Mouse (Mus musculus) CH12.LX (cell line): ENCODE results near the gene Rnf43. TPM values are rescaled to one million over a fixed set of nuclear protein-coding genes. Genes with fewer than 3 reads are reported as not detected.

Experiments used
- DNase-seq: peaks from one replicate; pipeline ENCODE4 v3.0.0-alpha.2; 2013; ENCODE audit errors: extremely low read depth
- H3K27ac ChIP-seq: 2 replicates; pipeline ENCODE4 v1.5.1; 2012; ENCODE audit warnings: low read depth, mild to moderate bottlenecking, control low read depth, moderate library complexity; ENCODE audit not compliant: insufficient read depth
- H3K27me3 ChIP-seq: replicated peaks from 2 replicates; pipeline ENCODE3; 2012; ENCODE audit warnings: inconsistent platforms
- H3K36me3 ChIP-seq, 2 experiments: replicated peaks in 1 of 2; 2 replicates each; pipeline versions ENCODE3 to v1.6.1; 2012; ENCODE audit warnings: inconsistent platforms in 1 of 2, low read length in 1 of 2, mild to moderate bottlenecking in 1 of 2, mixed read lengths in 1 of 2, moderate library complexity in 1 of 2; ENCODE audit not compliant: control insufficient read depth in 1 of 2, insufficient read depth in 1 of 2
- H3K4me1 ChIP-seq, 2 experiments: 2 replicates each; pipeline ENCODE4 v1.6.1; 2012; ENCODE audit warnings: inconsistent platforms in 1 of 2, moderate library complexity in 1 of 2; ENCODE audit not compliant: insufficient read depth in 2 of 2, control insufficient read depth in 1 of 2
- H3K4me2 ChIP-seq: 2 replicates; pipeline ENCODE4 v1.6.1; 2012; ENCODE audit warnings: low read depth, mild to moderate bottlenecking, control low read depth; ENCODE audit not compliant: poor library complexity, insufficient read depth, severe bottlenecking
- H3K4me3 ChIP-seq, 3 experiments: fragments of 150-350 bp in 1 of 3; sonication (generic) in 1 of 3; replicated peaks in 1 of 3; 2 replicates each; pipeline versions ENCODE3 to v1.5.1; 2011 to 2012; ENCODE audit warnings: low read depth in 2 of 3, low read length in 2 of 3, mild to moderate bottlenecking in 2 of 3, moderate library complexity in 2 of 3, control low read depth in 1 of 3, improper control_type of control experiment in 1 of 3, inconsistent platforms in 1 of 3, mixed read lengths in 1 of 3; ENCODE audit not compliant: poor library complexity in 1 of 3
- H3K79me2 ChIP-seq: replicated peaks from 2 replicates; pipeline ENCODE4 v1.6.1; 2012; ENCODE audit warnings: mild to moderate bottlenecking, moderate library complexity; ENCODE audit not compliant: control insufficient read depth, poor library complexity, insufficient read depth, severe bottlenecking; ENCODE audit errors: extremely low read depth
- H3K9ac ChIP-seq: 2 replicates; pipeline ENCODE4 v1.6.1; 2012; ENCODE audit warnings: low read depth, mild to moderate bottlenecking, control low read depth, moderate library complexity; ENCODE audit not compliant: insufficient read depth
- H3K9me3 ChIP-seq: replicated peaks from 2 replicates; pipeline ENCODE3; 2012; ENCODE audit warnings: low read length, inconsistent platforms, mixed read lengths
- BHLHE40 ChIP-seq: IDR thresholded peaks from 2 replicates; pipeline ENCODE4 v1.6.1; 2011; ENCODE audit warnings: mild to moderate bottlenecking, low read depth, low read length, improper control_type of control experiment
- CHD1 ChIP-seq: IDR thresholded peaks from 2 replicates; pipeline ENCODE4 v1.6.1; 2012; ENCODE audit warnings: low read depth, low read length, improper control_type of control experiment, inconsistent platforms
- CHD2 ChIP-seq: IDR thresholded peaks from 2 replicates; pipeline ENCODE4 v1.6.1; 2011; ENCODE audit warnings: low read length, improper control_type of control experiment
- CTCF ChIP-seq, 2 experiments: IDR thresholded peaks in 1 of 2; conservative IDR thresholded peaks in 1 of 2; 2 replicates each; pipeline ENCODE4 v1.5.1; 2011 to 2012; ENCODE audit warnings: low read depth in 2 of 2, low read length in 2 of 2, improper control_type of control experiment in 1 of 2, inconsistent platforms in 1 of 2, mild to moderate bottlenecking in 1 of 2, moderate library complexity in 1 of 2
- E2F4 ChIP-seq: IDR thresholded peaks from 2 replicates; pipeline ENCODE4 v1.6.1; 2011; ENCODE audit warnings: low read depth, low read length, improper control_type of control experiment; ENCODE audit not compliant: insufficient replicate concordance
- ELF1 ChIP-seq: IDR thresholded peaks from 2 replicates; pipeline ENCODE4 v1.6.1; 2014; ENCODE audit warnings: low read depth, mild to moderate bottlenecking, inconsistent platforms, low read length, improper control_type of control experiment
- EP300 ChIP-seq: IDR thresholded peaks from 2 replicates; pipeline ENCODE4 v1.6.1; 2011; ENCODE audit warnings: low read length, improper control_type of control experiment
- ETS1 ChIP-seq: conservative IDR thresholded peaks from 2 replicates; pipeline ENCODE4 v1.6.1; 2012; ENCODE audit warnings: low read depth, mild to moderate bottlenecking, inconsistent platforms, low read length, improper control_type of control experiment, moderate library complexity
- GABPA ChIP-seq: IDR thresholded peaks from 2 replicates; pipeline ENCODE4 v1.6.1; 2012; ENCODE audit warnings: low read depth, low read length, improper control_type of control experiment, inconsistent platforms; ENCODE audit not compliant: insufficient replicate concordance
- HCFC1 ChIP-seq: IDR thresholded peaks from 2 replicates; pipeline ENCODE4 v1.6.1; 2012; ENCODE audit warnings: low read depth, mild to moderate bottlenecking, inconsistent platforms, low read length, improper control_type of control experiment
- IRF4 ChIP-seq: IDR thresholded peaks from 2 replicates; pipeline ENCODE4 v1.6.1; 2014; ENCODE audit warnings: low read depth, mild to moderate bottlenecking, inconsistent platforms, low read length, improper control_type of control experiment
- JUN ChIP-seq: IDR thresholded peaks from 2 replicates; pipeline ENCODE4 v1.6.1; 2011; ENCODE audit warnings: low read depth, mild to moderate bottlenecking, low read length, improper control_type of control experiment, moderate library complexity; ENCODE audit not compliant: insufficient read depth
- JUND ChIP-seq: conservative IDR thresholded peaks from 2 replicates; pipeline ENCODE4 v1.6.1; 2011; ENCODE audit warnings: low read depth, low read length, improper control_type of control experiment
- KAT2A ChIP-seq: IDR thresholded peaks from 2 replicates; pipeline ENCODE4 v1.6.1; 2012; ENCODE audit warnings: low read length, improper control_type of control experiment, inconsistent platforms; ENCODE audit not compliant: insufficient replicate concordance
- MAFK ChIP-seq: IDR thresholded peaks from 2 replicates; pipeline ENCODE4 v1.6.1; 2011; ENCODE audit warnings: low read length, improper control_type of control experiment; ENCODE audit not compliant: insufficient replicate concordance
- MAX ChIP-seq: IDR thresholded peaks from 2 replicates; pipeline ENCODE4 v1.6.1; 2011; ENCODE audit warnings: low read length, improper control_type of control experiment
- MAZ ChIP-seq: IDR thresholded peaks from 2 replicates; pipeline ENCODE4 v1.6.1; 2012; ENCODE audit warnings: low read depth, mild to moderate bottlenecking, inconsistent platforms, low read length, improper control_type of control experiment, moderate library complexity
- MEF2A ChIP-seq: IDR thresholded peaks from 2 replicates; pipeline ENCODE4 v1.6.1; 2014; ENCODE audit warnings: low read depth, mild to moderate bottlenecking, inconsistent platforms, low read length, improper control_type of control experiment, borderline replicate concordance
- MXI1 ChIP-seq: IDR thresholded peaks from 2 replicates; pipeline ENCODE4 v1.6.1; 2011; ENCODE audit warnings: mild to moderate bottlenecking, low read depth, low read length, improper control_type of control experiment
- MYC ChIP-seq: IDR thresholded peaks from 2 replicates; pipeline ENCODE4 v1.6.1; 2011; ENCODE audit warnings: low read depth, mild to moderate bottlenecking, improper control_type of control experiment, low read length
- NELFE ChIP-seq: IDR thresholded peaks from 2 replicates; pipeline ENCODE4 v1.6.1; 2011; ENCODE audit warnings: low read depth, low read length, improper control_type of control experiment
- NRF1 ChIP-seq: IDR thresholded peaks from 2 replicates; pipeline ENCODE4 v1.6.1; 2014; ENCODE audit warnings: low read depth, mild to moderate bottlenecking, inconsistent platforms, low read length, improper control_type of control experiment, moderate library complexity
- PAX5 ChIP-seq: IDR thresholded peaks from 2 replicates; pipeline ENCODE4 v1.6.1; 2012; ENCODE audit warnings: low read length, inconsistent platforms, mixed read lengths
- POLR2A ChIP-seq: IDR thresholded peaks from 2 replicates; pipeline ENCODE4 v1.6.1; 2011; ENCODE audit warnings: low read depth, mild to moderate bottlenecking, improper control_type of control experiment, low read length
- POLR2AphosphoS2 ChIP-seq: IDR thresholded peaks from 2 replicates; pipeline ENCODE4 v1.6.1; 2011; ENCODE audit warnings: low read depth, low read length, improper control_type of control experiment
- RAD21 ChIP-seq: IDR thresholded peaks from 2 replicates; pipeline ENCODE4 v1.6.1; 2011; ENCODE audit warnings: low read depth, mild to moderate bottlenecking, low read length, improper control_type of control experiment, moderate library complexity
- RCOR1 ChIP-seq: conservative IDR thresholded peaks from 2 replicates; pipeline ENCODE4 v1.6.1; 2012; ENCODE audit warnings: low read depth, mild to moderate bottlenecking, inconsistent platforms, low read length, improper control_type of control experiment
- SIN3A ChIP-seq: IDR thresholded peaks from 2 replicates; pipeline ENCODE4 v1.6.1; 2012; ENCODE audit warnings: low read length, improper control_type of control experiment, inconsistent platforms
- SMC3 ChIP-seq: IDR thresholded peaks from 2 replicates; pipeline ENCODE4 v1.6.1; 2011; ENCODE audit warnings: low read depth, low read length, improper control_type of control experiment
- TBP ChIP-seq: conservative IDR thresholded peaks from 2 replicates; pipeline ENCODE4 v1.6.1; 2011; ENCODE audit warnings: low read depth, low read length, improper control_type of control experiment
- TCF12 ChIP-seq: IDR thresholded peaks from 2 replicates; pipeline ENCODE4 v1.6.1; 2014; ENCODE audit warnings: low read depth, mild to moderate bottlenecking, inconsistent platforms, low read length, improper control_type of control experiment
- UBTF ChIP-seq: IDR thresholded peaks from 2 replicates; pipeline ENCODE4 v1.6.1; 2012; ENCODE audit warnings: low read depth, mild to moderate bottlenecking, inconsistent platforms, low read length, improper control_type of control experiment, moderate library complexity
- USF1 ChIP-seq: IDR thresholded peaks from 2 replicates; pipeline ENCODE4 v1.6.1; 2014; ENCODE audit warnings: low read depth, mild to moderate bottlenecking, inconsistent platforms, low read length, improper control_type of control experiment
- USF2 ChIP-seq: conservative IDR thresholded peaks from 2 replicates; pipeline ENCODE4 v1.6.1; 2011; ENCODE audit warnings: low read depth, low read length, improper control_type of control experiment
- ZC3H11A ChIP-seq: IDR thresholded peaks from 2 replicates; pipeline ENCODE4 v1.6.1; 2012; ENCODE audit warnings: low read depth, mild to moderate bottlenecking, inconsistent platforms, low read length, improper control_type of control experiment
- ZKSCAN1 ChIP-seq: IDR thresholded peaks from 2 replicates; pipeline ENCODE4 v1.6.1; 2012; ENCODE audit warnings: low read depth, inconsistent platforms, low read length, improper control_type of control experiment, borderline replicate concordance
- ZMIZ1 ChIP-seq: IDR thresholded peaks from 2 replicates; pipeline ENCODE4 v1.6.1; 2012; ENCODE audit warnings: low read depth, mild to moderate bottlenecking, inconsistent platforms, low read length, improper control_type of control experiment
- ZNF384 ChIP-seq: IDR thresholded peaks from 2 replicates; pipeline ENCODE4 v1.6.1; 2012; ENCODE audit warnings: low read depth, low read length, improper control_type of control experiment, inconsistent platforms
- dilution Hi-C: fragments of 300-500 bp; cut with MboI; formaldehyde crosslinking; loops from 2 replicates; pipeline ENCODE4 v1.14.3; 2020; ENCODE audit warnings: low sequenced_read_pairs; ENCODE audit not compliant: extremely low pct_unique_long_range_greater_than_20kb, extremely low pct_ligation_motif_present
- in situ Hi-C: fragments of 300-500 bp; cut with MboI; formaldehyde crosslinking; loops from 3 replicates; pipeline ENCODE4 v1.14.3; 2019; ENCODE audit warnings: low sequenced_read_pairs, low pct_ligation_motif_present, low pct_unique_long_range_greater_than_20kb, mixed read lengths
- polyA plus RNA-seq: library from polyadenylated mRNA; unstranded; fragments of >175 nt; gene quantifications from 2 replicates; pipeline ENCODE4 v1.2.1, GENCODE M21; 2012; ENCODE audit warnings: low read depth; ENCODE audit not compliant: insufficient read length
- total RNA-seq, 2 experiments: library from RNA; depleted of rRNA; stranded (reverse); fragments of 300-350 nt in 1 of 2; fragments of >200 nt in 1 of 2; gene quantifications; 2 replicates each; pipeline ENCODE4 v1.2.3; 2012 to 2014

Gene Rnf43
- total and polyA plus RNA-seq, 3 experiments = 12.2 to 27.7 (median 26.3) TPM

DNA sequence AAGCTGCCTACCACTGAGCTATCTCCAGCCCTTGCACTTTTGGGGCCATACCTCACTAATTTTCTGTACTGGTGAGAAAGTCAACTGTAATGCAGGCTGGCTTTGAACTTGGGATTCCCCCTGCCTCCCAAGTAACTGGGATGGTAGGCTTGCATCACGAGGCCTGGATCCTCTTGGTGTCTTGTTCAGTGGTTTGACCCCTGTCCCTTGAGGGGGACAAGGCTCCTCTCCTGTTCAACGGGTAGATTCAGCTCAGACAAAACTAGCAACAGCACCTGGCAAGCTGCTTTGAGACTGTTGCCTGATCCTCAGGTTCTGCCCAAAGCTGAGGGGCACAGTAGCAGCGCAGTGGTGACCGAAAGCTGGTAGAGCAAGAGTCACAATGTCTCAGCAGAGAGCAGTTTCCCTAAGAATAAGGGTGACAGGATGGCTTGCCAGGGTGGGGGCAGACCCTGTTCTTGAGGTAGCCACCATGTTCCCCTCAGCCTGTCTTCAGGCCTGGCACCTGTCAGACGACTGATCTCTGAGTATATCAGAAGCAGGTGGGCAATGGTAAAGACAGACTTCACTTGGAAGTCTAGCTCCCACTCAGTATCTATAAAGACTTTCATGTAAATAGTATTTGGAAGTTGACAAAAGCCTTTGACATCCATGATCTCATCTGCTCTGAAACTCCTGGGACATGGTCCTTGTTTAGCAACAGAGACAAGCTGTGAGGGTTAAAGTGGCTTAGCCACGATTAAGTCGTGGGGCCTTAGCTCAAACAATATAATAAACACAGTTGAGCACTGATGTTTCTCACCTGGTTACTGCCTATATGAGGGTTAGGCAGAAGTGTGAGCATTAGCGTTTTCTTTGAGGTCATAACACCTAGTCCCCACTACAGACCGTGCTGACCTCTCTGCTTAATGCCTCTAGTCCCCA is 83.4 kb downstream of the Rnf43 start:
- peak overlapping the region; percentile 44 for H3K4me2 ChIP-seq
- dilution Hi-C loops (no loop called here), in situ Hi-C loops (no loop called here)
- peaks cover 24 to 31% of the 10 kb centered on the region in 2 experiments for H3K36me3 ChIP-seq
- H3K9me3 ChIP-seq = no peaks in the 10 kb centered on the region
- TF ChIP-seq SIN3A (no peak; the same call in 1 of the 2 replicates), UBTF (0 out of 2 replicates have a peak, but pooled peaks have one; percentile 4), JUND (no peak), PAX5 (no peak), ETS1 (peak; percentile 88), BHLHE40 (peak; percentile 81), MEF2A (0 out of 2 replicates have a peak, but pooled peaks have one; percentile 70), HCFC1 (no peak), TBP (peak; percentile 82; the same call in 1 of the 2 replicates), CHD1 (no peak; the same call in 1 of the 2 replicates), POLR2AphosphoS2 (no peak; the same call in 1 of the 2 replicates), MAFK (no peak), GABPA (no peak), POLR2A (peak; percentile 39; the same call in 1 of the 2 replicates), ZMIZ1 (no peak; the same call in 1 of the 2 replicates), CTCF (conservative IDR thresholded peaks at IDR 0.05 in 1 of 2, IDR thresholded peaks at IDR 0.05 in 1 of 2; ENCODE audit: low read depth in 2 of 2, low read length in 2 of 2) (no peak), KAT2A (no peak), MAX (peak; percentile 34; the same call in 1 of the 2 replicates), MYC (no peak), RAD21 (no peak), NELFE (no peak), E2F4 (no peak), ZKSCAN1 (no peak), MAZ (no peak), NRF1 (no peak), USF2 (peak; percentile 36), TCF12 (peak; percentile 71; the same call in 1 of the 2 replicates), USF1 (peak; percentile 39; the same call in 1 of the 2 replicates), ELF1 (no peak), RCOR1 (no peak), EP300 (no peak), ZNF384 (no peak), JUN (no peak), ZC3H11A (no peak), SMC3 (peak; percentile 20; the same call in 1 of the 2 replicates), CHD2 (no peak), MXI1 (no peak), IRF4 (peak; percentile 74; the same call in 1 of the 2 replicates)
- TF ChIP-seq, all 38 proteins: peak for 12
- peaks cover 33 to 77% of the 10 kb centered on the region in 2 experiments for H3K4me1 ChIP-seq
- H3K4me3 ChIP-seq = peak overlapping the region; percentile 12 to 56 (median 31)
- peak overlapping the region; percentile 98 for H3K27ac ChIP-seq
- peak; percentile 88 for DNase-seq
- H3K79me2 ChIP-seq = peaks cover 28% of the 10 kb centered on the region
- no peaks in the 10 kb centered on the region for H3K27me3 ChIP-seq
- peak overlapping the region; percentile 55 for H3K9ac ChIP-seq
